Mouse (Mus musculus) embryo, embryonic 10.5 days (tissue): ENCODE results near the gene Zfp511.
A peak's percentile ranks its signal among the peaks of the same experiment; 100 is the strongest.

Source experiments
- DNase-seq: peaks from one replicate; pipeline ENCODE4 v3.0.0-alpha.2; 2015; ENCODE audit warnings: low spot score

The Zfp511 gene

DNA sequence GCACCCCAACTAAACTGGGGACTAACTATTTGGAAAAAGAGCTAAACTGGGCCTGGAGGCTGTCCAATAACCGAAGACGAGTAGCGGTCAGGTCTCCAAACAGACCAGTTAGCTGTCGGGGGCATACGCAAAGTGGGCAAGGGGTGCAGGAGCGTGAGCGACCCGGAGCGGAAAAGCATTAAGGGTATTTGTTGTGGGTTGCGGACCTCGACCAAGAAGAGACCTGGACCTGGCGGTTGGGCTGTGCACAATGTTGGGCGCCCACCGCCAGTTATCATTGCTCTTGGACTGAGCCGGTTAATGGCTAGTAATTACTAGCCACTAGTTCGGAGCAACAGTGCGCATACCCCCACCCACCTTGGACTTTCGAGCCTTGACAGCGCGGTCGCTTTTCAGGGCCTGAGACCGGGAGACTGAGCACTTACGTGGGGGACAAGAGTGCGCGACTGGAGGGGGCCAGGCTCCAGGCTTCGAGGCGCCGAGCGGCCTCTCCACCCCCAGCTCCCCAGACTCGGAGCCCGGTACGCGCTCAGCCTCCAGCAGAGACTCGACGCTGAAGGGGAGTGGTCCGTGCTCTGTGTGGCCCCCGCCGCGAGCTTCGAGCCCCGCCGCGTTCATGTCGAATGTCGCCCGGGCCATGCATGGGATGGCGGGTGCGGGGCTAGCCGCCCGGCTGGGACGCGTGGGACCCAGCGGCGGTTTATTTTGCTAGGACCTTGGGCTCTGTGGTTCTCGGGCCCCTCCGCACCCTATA is 12.3 kb downstream of the Zfp511 start, which contains the start of gene Msx3:
Gene Msx3, minus strand, starts transcription at position 729 of the 754 bp plus-strand sequence.
- DNase-seq, result peak; percentile 51

GRCm38 (mm10) chr7:140049115-140049689 is 13.0 kb downstream of the Zfp511 start:
- DNase-seq, result peak; percentile 74

DNA sequence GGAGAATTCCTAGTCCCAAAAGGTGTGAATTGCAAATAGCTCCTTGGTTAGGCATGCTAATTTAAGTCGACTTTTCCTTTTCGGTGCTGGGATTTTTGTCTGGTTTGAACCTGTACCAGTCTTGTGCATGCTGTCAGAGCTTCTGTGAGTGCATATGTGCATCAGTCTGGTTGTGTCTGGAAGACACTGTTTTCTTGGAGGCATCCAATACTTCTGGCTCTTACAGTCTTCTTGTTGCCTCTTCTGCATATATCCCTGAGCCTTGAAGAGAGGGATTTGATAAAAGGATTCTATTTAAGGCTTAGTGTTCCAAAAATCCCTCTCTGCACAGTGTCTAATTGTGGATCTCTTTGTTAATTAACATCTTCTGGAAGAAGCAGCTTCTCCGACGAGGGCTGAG is 17.9 kb downstream of the Zfp511 start:
- no peak for DNase-seq

- DNase-seq, result peak; percentile 93
Measured at GRCm38 (mm10) chr7:140057413-140058407, 21.5 kb downstream of the Zfp511 start.

DNA sequence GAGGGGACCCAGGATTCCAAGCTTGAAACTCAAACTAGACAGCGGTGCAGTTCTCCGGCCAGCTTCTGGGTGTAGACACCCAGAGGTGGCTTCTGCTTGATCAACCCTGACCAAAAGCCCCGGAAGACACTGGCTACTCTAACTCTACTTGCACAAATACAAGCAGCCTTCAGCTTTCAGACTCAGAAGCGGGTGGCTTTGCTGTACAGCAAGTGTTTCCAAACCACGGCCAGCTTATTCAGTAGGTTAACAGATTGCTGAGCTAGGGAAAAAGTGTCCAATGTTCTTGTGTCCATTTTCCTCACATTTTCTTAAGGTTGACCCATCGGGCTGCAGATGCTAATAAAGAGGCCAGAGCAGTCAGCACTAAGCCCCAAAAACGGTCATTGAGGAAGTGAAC is 22.3 kb downstream of the Zfp511 start:
- DNase-seq, result no peak

- peak; percentile 23 for DNase-seq
Measured at GRCm38 (mm10) chr7:140059601-140060000, 23.4 kb downstream of the Zfp511 start.

- peak; percentile 86 for DNase-seq
Measured at GRCm38 (mm10) chr7:140060936-140061831, 25.0 kb downstream of the Zfp511 start.

DNA sequence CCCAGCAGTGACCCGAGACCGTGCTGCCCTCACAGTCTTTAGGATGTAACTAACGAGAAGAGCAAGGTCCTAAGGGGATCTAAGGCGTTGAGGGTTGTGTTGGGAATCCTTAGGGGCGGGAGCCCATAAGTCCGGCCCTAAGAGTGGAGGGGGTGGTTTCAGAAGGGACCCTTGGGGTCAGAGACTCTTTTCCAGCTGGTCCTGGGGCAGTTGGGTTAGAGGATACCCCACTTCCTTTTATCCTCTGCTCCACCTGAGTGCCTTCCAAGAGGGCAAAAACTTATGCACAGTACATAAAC is 25.6 kb downstream of the Zfp511 start:
- no peak for DNase-seq

DNA sequence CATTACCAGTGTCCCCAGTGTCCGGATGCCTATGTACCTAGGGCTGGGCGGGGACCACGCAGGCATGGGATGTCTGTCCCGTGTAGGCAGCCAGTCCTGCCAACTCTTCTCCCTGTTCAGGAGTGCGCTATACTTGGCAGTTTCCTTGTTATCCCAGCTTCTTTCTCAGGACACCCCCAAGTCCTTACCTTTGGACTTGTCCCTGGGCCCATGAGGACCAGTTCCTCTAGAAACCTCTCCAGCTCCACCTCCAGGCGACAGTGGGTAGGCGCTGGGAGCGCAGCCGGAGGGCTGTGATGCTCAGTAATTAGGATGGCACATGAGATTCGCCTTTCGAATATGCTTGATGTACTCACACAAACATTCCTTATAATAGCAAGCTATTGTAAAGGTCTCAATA is 26.1 kb downstream of the Zfp511 start:
- peak; percentile 67 for DNase-seq

DNA sequence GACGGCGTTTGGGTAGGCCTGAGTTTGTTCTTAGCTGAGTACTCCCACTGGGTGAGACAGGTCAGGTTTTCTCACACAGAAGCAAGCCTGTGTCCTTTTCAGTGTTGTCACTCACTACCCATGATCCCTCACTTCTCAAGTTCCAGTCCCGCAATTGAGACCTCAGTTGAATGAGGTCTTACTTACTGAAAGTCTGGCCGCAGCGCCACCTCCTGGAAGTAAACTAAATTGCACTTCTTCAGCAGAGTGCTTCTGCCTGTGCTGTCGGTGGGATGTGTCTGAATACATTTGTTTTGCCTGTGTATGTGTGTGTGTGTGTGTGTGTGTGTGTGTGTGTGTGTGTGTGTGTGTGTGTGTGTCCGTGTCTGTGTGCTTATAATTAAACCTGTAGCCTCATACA is 26.9 kb downstream of the Zfp511 start:
- DNase-seq, result peak; percentile 92

- DNase-seq, result no peak
Measured at GRCm38 (mm10) chr7:140067397-140067796, 31.2 kb downstream of the Zfp511 start.

DNA sequence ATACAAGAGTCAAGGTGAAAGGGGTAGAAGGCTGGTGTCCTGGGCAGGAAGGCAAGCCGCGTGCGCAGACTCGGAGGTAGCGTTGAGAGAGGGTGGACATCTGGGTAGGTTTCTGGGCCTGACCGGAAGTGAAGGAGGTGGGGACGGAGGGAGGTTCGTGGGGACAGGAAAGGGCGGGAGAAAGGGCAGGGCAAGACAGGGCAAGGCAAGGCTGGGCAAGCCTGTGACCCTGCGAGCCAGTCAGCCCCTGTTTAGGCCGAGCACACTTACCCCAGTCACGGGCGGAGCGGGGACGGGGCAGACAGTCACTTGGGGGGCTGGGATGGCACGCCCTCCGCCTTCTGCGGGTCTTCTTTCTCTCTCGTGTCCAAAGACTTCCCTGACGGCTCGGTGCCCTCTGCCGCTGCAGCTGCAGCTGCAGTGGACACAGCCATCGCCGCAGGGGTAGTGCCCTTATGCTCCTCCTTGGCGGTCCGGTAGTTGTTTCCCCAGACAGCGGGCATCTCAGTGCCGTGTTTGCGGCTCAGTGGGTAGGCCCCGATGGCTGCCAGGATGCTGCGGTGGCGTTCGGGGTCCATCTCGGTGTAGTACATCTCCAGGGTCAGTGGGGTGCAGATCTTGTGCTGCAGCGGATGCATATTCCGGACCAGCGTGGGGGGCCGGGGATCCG is 34.0 kb downstream of the Zfp511 start:
- DNase-seq, result peak; percentile 42

DNA sequence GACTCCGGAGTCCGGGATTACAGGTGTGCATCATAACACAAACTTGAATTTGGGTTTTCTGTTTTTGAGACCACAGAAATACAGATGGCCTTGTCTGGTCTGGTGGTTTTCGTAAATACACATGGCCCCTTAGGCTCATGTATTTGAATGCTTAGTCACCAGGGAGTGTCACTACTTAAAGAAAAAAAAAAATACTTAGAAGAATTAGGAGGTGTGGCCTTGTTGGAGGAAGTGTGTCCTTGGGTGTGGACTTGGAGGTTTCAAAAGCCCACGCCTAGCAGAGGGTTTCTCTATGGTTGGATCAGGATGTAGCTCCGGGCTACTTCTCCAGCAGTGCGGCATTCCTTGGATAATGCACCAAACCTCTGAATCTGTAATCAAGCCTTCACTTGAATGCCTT is 41.5 kb downstream of the Zfp511 start:
- DNase-seq, result no peak

- peak; percentile 88 for DNase-seq
Measured at GRCm38 (mm10) chr7:140078711-140079110, 42.5 kb downstream of the Zfp511 start.

DNA sequence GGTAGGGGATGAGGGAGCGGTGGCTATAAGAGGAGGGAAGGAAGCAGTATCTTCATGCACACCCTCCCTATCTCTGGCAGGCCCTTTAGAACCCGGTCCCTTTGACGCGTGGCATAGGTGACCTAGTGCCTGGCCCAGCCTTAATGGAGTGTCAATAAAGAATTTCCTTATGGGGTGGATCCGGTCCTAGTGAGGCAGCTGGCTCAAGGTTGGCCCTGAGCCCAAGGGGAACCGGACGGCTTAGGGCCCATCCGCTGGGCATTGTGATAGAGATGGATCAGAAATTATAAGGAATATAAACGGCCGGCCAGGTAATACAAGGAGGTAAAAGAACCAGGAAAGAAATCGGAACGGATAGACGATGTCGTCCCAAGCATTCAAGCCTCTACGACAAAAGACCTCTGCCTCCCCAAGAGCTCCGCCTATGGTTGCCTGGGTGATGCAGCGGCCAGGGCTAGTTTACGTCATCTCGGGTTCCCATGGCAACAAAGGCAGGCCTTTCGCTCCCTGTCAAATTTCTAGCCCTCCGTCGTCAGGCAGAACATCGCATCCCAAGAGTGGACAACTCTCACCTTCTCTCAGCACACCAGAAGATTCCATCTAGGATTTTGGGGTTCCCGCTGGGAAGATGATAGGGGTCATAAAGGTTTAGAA is 44.4 kb downstream of the Zfp511 start:
- peak; percentile 95 for DNase-seq

DNA sequence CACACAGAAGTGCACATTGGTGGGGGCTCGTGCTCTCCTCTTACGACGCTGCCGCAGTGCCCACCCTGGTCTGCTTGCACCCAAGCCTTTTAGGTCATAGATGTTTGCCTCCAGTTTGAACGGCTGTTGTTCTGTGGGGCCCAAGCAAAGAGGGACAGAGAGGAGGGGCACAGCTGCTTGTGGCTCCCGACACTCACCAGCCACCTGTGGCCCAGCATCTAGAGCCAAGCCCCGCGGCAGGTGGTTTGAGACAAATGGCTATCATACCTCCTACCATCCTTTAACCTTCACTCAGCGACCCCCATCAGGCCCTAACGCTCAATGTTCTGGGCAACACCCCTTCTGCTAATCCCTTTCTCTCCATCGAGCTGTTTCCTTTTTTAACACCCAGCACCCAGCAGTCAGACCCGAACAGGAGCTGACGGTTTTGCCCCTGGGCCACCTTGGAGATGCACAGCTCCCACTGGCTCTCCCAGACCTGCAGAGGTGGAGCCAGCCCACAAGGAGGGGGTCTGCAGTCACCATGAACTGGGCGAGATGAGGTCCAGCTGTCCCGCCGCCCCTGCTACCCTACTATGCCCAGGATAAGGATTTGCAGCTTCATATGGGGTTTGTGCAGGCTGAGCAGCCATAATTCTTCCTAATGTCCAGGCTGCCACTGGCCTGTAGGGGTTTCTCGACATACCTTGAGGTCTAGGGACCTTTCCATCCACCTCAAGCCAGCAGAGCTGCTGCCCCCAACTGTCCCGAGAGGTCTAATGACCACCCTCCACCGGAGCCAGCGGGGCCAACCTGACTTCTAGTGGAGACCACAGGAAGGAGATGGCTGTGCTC is 45.4 kb downstream of the Zfp511 start:
- DNase-seq, result no peak

- peak; percentile 85 for DNase-seq
Measured at GRCm38 (mm10) chr7:140082242-140082678, 46.1 kb downstream of the Zfp511 start, which contains the start of gene Caly. TSS of gene Caly (minus strand) at chr7:140082548.
